In the genomic region with DNA sequence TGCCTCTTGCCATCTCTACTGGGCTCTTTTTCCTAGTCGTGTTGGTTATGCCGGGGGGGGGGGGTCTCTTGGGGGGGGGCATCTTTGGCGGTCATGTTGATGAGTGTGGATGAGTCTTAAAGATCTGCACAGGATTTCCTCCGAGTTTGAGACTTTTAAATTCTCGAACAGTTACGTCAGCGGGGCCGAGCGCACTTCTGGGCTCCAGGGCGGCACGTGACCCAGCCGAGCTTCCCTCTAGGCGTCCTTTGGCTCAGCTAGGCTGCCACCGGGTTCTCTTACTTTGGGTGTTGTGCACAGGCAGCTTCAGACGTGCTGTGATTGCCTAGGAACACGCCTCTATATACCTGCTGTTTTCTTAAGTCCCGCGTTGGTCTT, we compare ENCODE assay signal across 8 mouse cellular contexts.
DNase-seq lines count a peak whose midpoint lies in the region; ATAC-seq and TF ChIP-seq lines count a peak whose summit lies in the region.

No protein-coding gene starts in this region.

- WGBS in liver, postnatal 0 days (ENCODE audit: insufficient replicate concordance) = 2% methylated on average over 18 of the region's 18 CpGs
- under 1% methylated on average over 18 of the region's 18 CpGs for WGBS in neural tube, embryonic 12.5 days

- intact Hi-C loops in gastrocnemius, postnatal 14 days (cut with DNase I; ENCODE audit: low total_unique reads) = no loop called here

- ATAC-seq in inflammation-experienced regulatory T-cells, adult 6 months = peak; percentile 78
- ATAC-seq in liver, postnatal 0 days = peak; percentile 63
- ATAC-seq in neural tube, embryonic 12.5 days (ENCODE audit: low FRiP score, low read depth) = peak; percentile 80

- H3K27me3 ChIP-seq in liver, postnatal 0 days (ENCODE audit: insufficient read depth, low read length) = no peaks in the 10 kb centered on the region
- no peaks in the 10 kb centered on the region for H3K27me3 ChIP-seq in neural tube, embryonic 12.5 days (replicated peaks)

- peaks cover 15% of the 10 kb centered on the region for H3K4me1 ChIP-seq in liver, postnatal 0 days (ENCODE audit: insufficient read depth)
- H3K4me1 ChIP-seq in neural tube, embryonic 12.5 days = peaks cover 13% of the 10 kb centered on the region; the same call in 1 of the 2 replicates

- no peak for TF ChIP-seq EP300 in liver, postnatal 0 days (IDR thresholded peaks at IDR 0.05; ENCODE audit: low read depth)

- no peaks in the 10 kb centered on the region for H3K9me3 ChIP-seq in liver, postnatal 0 days (ENCODE audit: low read length)
- H3K9me3 ChIP-seq in neural tube, embryonic 12.5 days = no peaks in the 10 kb centered on the region

- peak overlapping the region; percentile 78 for H3K9ac ChIP-seq in liver, postnatal 0 days (replicated peaks)
- peak overlapping the region; percentile 69 for H3K9ac ChIP-seq in neural tube, embryonic 12.5 days

- H3K4me2 ChIP-seq in liver, postnatal 0 days (ENCODE audit: low read depth, low read length) = peak overlapping the region; percentile 97
- peak overlapping the region; percentile 81 for H3K4me2 ChIP-seq in neural tube, embryonic 12.5 days (replicated peaks)

- TF ChIP-seq POLR2A in brain, embryonic 14.5 days (IDR thresholded peaks at IDR 0.05; ENCODE audit: borderline replicate concordance, extremely low read depth, insufficient read depth, insufficient read length, poor library complexity, severe bottlenecking) = no peak

- peak; percentile 47 for DNase-seq in MEL-GATA-1-ER (ENCODE audit: extremely low read depth, low read depth)
- DNase-seq in brain, embryonic 14.5 days (ENCODE audit: low read depth) = peak; percentile 78
- DNase-seq in gastrocnemius, postnatal 14 days = peak; percentile 82
- peak; percentile 71 for DNase-seq in liver, postnatal 0 days
- DNase-seq in thymus, postnatal 36 days = peak; percentile 57 to 67
- DNase-seq in cerebellum, adult 8-10 months = no peak

- H3K27ac ChIP-seq in liver, postnatal 0 days (ENCODE audit: low read depth) = peak overlapping the region; percentile 93
- no peak overlapping the region for H3K27ac ChIP-seq in neural tube, embryonic 12.5 days

- TF ChIP-seq CTCF in brain, embryonic 14.5 days (IDR thresholded peaks at IDR 0.05; ENCODE audit: borderline replicate concordance, extremely low read depth, insufficient read depth, insufficient read length) = no peak
- no peak for TF ChIP-seq CTCF in liver, postnatal 0 days (IDR thresholded peaks at IDR 0.05; ENCODE audit: low read depth)

- peak overlapping the region; percentile 69 for H3K4me3 ChIP-seq in liver, postnatal 0 days (ENCODE audit: low read depth, low read length)
- peak overlapping the region; percentile 50 for H3K4me3 ChIP-seq in neural tube, embryonic 12.5 days

- no peaks in the 10 kb centered on the region for H3K36me3 ChIP-seq in liver, postnatal 0 days (replicated peaks; ENCODE audit: insufficient read depth, low read length)
- H3K36me3 ChIP-seq in neural tube, embryonic 12.5 days = no peaks in the 10 kb centered on the region
